Mouse (Mus musculus) myocyte (in vitro differentiated cells): Measurements from ENCODE around the gene Dnmt3a. TPM values are rescaled to one million over a fixed set of nuclear protein-coding genes. Genes with fewer than 3 reads are reported as not detected.

Experiments
- H3K27me3 ChIP-seq: one replicate; pipeline ENCODE4 v1.6.1; 2011; ENCODE audit not compliant: control insufficient read depth, insufficient read depth, insufficient read length
- H3K36me3 ChIP-seq: one replicate; pipeline ENCODE4 v1.6.1; 2011; ENCODE audit not compliant: control insufficient read depth, insufficient read depth
- H3K4me2 ChIP-seq: one replicate; pipeline ENCODE4 v1.6.1; 2011; ENCODE audit warnings: low read depth, control low read depth
- H3K4me3 ChIP-seq: one replicate; pipeline ENCODE4 v1.5.1; 2011; ENCODE audit warnings: mild to moderate bottlenecking, control low read depth, moderate library complexity
- H3K79me2 ChIP-seq: one replicate; pipeline ENCODE4 v1.6.1; 2011; ENCODE audit not compliant: control insufficient read depth, insufficient read depth
- H3ac ChIP-seq: one replicate; pipeline ENCODE4 v1.6.1; 2011; ENCODE audit not compliant: control insufficient read depth, insufficient read length
- CEBPB ChIP-seq: IDR thresholded peaks from 2 replicates; pipeline ENCODE4 v1.6.1; 2011; ENCODE audit warnings: mild to moderate bottlenecking, moderate library complexity; ENCODE audit not compliant: poor library complexity, insufficient read depth, severe bottlenecking
- E2F4 ChIP-seq: IDR thresholded peaks from one replicate; pipeline ENCODE4 v1.6.1; 2011; ENCODE audit warnings: mild to moderate bottlenecking, control low read depth, moderate library complexity; ENCODE audit not compliant: insufficient read depth
- MAX ChIP-seq: IDR thresholded peaks from one replicate; pipeline ENCODE4 v1.6.1; 2011; ENCODE audit warnings: low read depth, mild to moderate bottlenecking, control low read depth
- MYOD1 ChIP-seq, 3 experiments: IDR thresholded peaks; one replicate each; pipeline ENCODE4 v1.6.1; 2011; ENCODE audit warnings: control low read depth in 2 of 3, low read depth in 2 of 3, mild to moderate bottlenecking in 2 of 3, moderate library complexity in 1 of 3; ENCODE audit not compliant: insufficient read length in 2 of 3, control insufficient read depth in 1 of 3
- MYOG ChIP-seq, 3 experiments: IDR thresholded peaks; one replicate each; pipeline ENCODE4 v1.6.1; 2011; ENCODE audit warnings: control low read depth in 2 of 3, low read depth in 2 of 3, mild to moderate bottlenecking in 2 of 3; ENCODE audit not compliant: insufficient read length in 2 of 3, control insufficient read depth in 1 of 3, insufficient read depth in 1 of 3
- POLR2A ChIP-seq: IDR thresholded peaks from one replicate; pipeline ENCODE4 v1.6.1; 2011; ENCODE audit warnings: low read depth, mild to moderate bottlenecking, control low read depth, moderate library complexity; ENCODE audit not compliant: insufficient read length
- POLR2AphosphoS2 ChIP-seq: IDR thresholded peaks from one replicate; pipeline ENCODE4 v1.6.1; 2011; ENCODE audit warnings: low read depth, control low read depth; ENCODE audit not compliant: insufficient read length
- REST ChIP-seq: IDR thresholded peaks from one replicate; pipeline ENCODE4 v1.6.1; 2011; ENCODE audit warnings: mild to moderate bottlenecking, control low read depth, moderate library complexity; ENCODE audit not compliant: insufficient read depth, insufficient read length
- SRF ChIP-seq: IDR thresholded peaks from one replicate; pipeline ENCODE4 v1.6.1; 2011; ENCODE audit warnings: low read depth; ENCODE audit not compliant: control insufficient read depth, insufficient read length
- TCF12 ChIP-seq: IDR thresholded peaks from one replicate; pipeline ENCODE4 v1.6.1; 2011; ENCODE audit warnings: mild to moderate bottlenecking, control low read depth; ENCODE audit not compliant: poor library complexity, insufficient read depth, severe bottlenecking
- TCF3 ChIP-seq: IDR thresholded peaks from one replicate; pipeline ENCODE4 v1.6.1; 2011; ENCODE audit warnings: low read depth, control low read depth; ENCODE audit not compliant: insufficient read length
- USF1 ChIP-seq: IDR thresholded peaks from one replicate; pipeline ENCODE4 v1.6.1; 2011; ENCODE audit warnings: low read depth, mild to moderate bottlenecking, control low read depth, moderate library complexity
- polyA plus RNA-seq: library from polyadenylated mRNA; unstranded; fragments of >200 nt; fragmentation: generic; extraction: Trizol; gene quantifications from one replicate; pipeline ENCODE4 v1.2.1, GENCODE M21; 2012; ENCODE audit warnings: missing spikeins

Gene Dnmt3a
- polyA plus RNA-seq, 1 experiment, result 4.6 TPM

GRCm38 (mm10) chr12:3889875-3890635 lies 84.2 kb downstream of the Dnmt3a start:
- TF ChIP-seq MYOD1 (IDR thresholded peaks at IDR 0.05; ENCODE audit: control insufficient read depth in 1 of 3, insufficient read length in 2 of 3, low read depth in 2 of 3) (peak in 1 of 3 experiments; percentile 27), TCF3 (no peak)
- H3K4me3 ChIP-seq, result no peak overlapping the region
- H3K27me3 ChIP-seq, result no peaks in the 10 kb centered on the region
- no peak overlapping the region for H3ac ChIP-seq
- H3K4me2 ChIP-seq, result no peak overlapping the region
- no peaks in the 10 kb centered on the region for H3K79me2 ChIP-seq
- no peaks in the 10 kb centered on the region for H3K36me3 ChIP-seq

DNA sequence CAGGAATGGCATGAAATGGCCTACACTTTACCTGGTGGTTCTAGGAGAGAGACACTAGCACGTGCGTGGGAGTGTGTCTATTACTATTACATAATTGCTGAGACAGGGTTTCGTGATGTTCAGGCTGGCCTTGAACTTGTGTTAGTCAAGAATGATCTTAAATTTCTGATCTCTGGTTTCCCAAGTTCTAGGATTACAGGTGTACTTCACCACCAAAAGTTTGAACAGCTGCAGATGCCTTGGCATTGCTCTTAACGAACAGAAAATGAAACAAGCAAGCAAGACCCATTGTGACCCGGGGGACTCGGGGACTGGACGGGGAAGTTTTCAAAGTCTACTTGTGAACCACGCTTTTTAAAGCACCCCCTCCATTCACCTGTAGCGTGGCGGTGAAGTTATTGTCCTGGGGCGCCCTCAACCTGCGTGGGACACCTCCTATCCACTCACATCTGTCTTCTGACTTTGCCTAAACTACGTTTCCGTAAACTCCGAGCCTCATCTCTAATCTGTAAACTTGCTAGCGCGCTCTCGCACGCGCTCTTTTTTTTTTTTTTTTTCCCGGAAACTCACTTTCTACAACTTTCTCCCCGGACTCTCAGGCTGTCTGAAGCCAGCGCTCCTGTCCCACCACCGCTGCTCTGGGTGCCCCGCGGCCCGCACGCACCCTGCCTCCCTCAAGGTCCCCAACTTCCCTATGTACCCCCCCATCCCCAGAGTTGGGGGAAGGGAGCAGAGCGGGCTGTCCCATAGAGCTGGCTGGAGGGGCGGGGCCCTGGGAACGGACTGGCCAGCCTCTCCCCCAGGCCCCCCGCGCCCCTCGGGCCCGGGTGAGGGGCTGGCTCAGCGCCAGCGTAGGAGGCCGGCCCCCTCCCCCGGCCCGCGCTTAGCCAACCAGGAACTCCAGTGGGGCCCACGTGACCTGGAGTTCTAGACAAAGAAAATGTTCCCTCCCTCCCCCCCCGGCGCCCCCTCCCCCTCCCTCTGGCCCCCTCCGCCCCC lies 85.2 kb downstream of the Dnmt3a start:
- Histone ChIP-seq H3K27me3 (no peaks in the 10 kb centered on the region), H3K79me2 (no peaks in the 10 kb centered on the region), H3K36me3 (no peaks in the 10 kb centered on the region), H3K4me2 (no peak overlapping the region), H3ac (no peak overlapping the region), H3K4me3 (no peak overlapping the region)
- no peak for TF ChIP-seq USF1
- no peak for TF ChIP-seq CEBPB
- TF ChIP-seq REST, result no peak
- TF ChIP-seq MYOG (IDR thresholded peaks at IDR 0.05; ENCODE audit: control insufficient read depth in 1 of 3, insufficient read depth in 1 of 3, insufficient read length in 2 of 3, low read depth in 2 of 3), result no peak
- TF ChIP-seq TCF12, result no peak
- no peak for TF ChIP-seq POLR2A
- no peak for TF ChIP-seq SRF
- TF ChIP-seq POLR2AphosphoS2, result no peak
- no peak for TF ChIP-seq MYOD1 (IDR thresholded peaks at IDR 0.05; ENCODE audit: control insufficient read depth in 1 of 3, insufficient read length in 2 of 3, low read depth in 2 of 3)
- TF ChIP-seq E2F4, result no peak

- no peaks in the 10 kb centered on the region for H3K79me2 ChIP-seq
- H3K4me2 ChIP-seq, result no peak overlapping the region
- TF ChIP-seq SRF, result no peak
- no peak for TF ChIP-seq POLR2A
- no peak for TF ChIP-seq REST
- no peak for TF ChIP-seq CEBPB
- no peak for TF ChIP-seq E2F4
- TF ChIP-seq TCF12, result no peak
- TF ChIP-seq MYOG (IDR thresholded peaks at IDR 0.05; ENCODE audit: control insufficient read depth in 1 of 3, insufficient read depth in 1 of 3, insufficient read length in 2 of 3, low read depth in 2 of 3), result no peak
- no peak for TF ChIP-seq POLR2AphosphoS2
- no peak overlapping the region for H3K4me3 ChIP-seq
- H3K27me3 ChIP-seq, result no peaks in the 10 kb centered on the region
- H3K36me3 ChIP-seq, result no peaks in the 10 kb centered on the region
- H3ac ChIP-seq, result no peak overlapping the region
Measured at GRCm38 (mm10) chr12:3891779-3892239, 86.0 kb downstream of the Dnmt3a start.

- TF ChIP-seq POLR2A (no peak), TCF12 (no peak), CEBPB (no peak), POLR2AphosphoS2 (no peak), MYOG (IDR thresholded peaks at IDR 0.05; ENCODE audit: control insufficient read depth in 1 of 3, insufficient read depth in 1 of 3, insufficient read length in 2 of 3, low read depth in 2 of 3) (no peak), E2F4 (no peak), USF1 (no peak), TCF3 (no peak), MAX (no peak), MYOD1 (IDR thresholded peaks at IDR 0.05; ENCODE audit: control insufficient read depth in 1 of 3, insufficient read length in 2 of 3, low read depth in 2 of 3) (no peak), REST (no peak), SRF (no peak)
- H3K27me3 ChIP-seq, result no peaks in the 10 kb centered on the region
- no peaks in the 10 kb centered on the region for H3K36me3 ChIP-seq
- no peak overlapping the region for H3ac ChIP-seq
- H3K79me2 ChIP-seq, result no peaks in the 10 kb centered on the region
- no peak overlapping the region for H3K4me3 ChIP-seq
- no peak overlapping the region for H3K4me2 ChIP-seq
Measured at GRCm38 (mm10) chr12:3892240-3893059, 86.6 kb downstream of the Dnmt3a start.
